Mouse (Mus musculus) liver, embryonic 14.5 days (tissue): ENCODE measurements around the gene Zfp69. TPM values are rescaled to one million over a fixed set of nuclear protein-coding genes. Genes with fewer than 3 reads are reported as not detected.

Experiments
- ATAC-seq: fragments of 200-750 bp; cut with Nextera tagmentation; 2 replicates; pipeline ENCODE4 v1.8.0; 2017; ENCODE audit warnings: moderate number of reproducible peaks, mild to moderate bottlenecking, moderate library complexity; ENCODE audit not compliant: insufficient read depth
- DNase-seq, 3 experiments: peaks; one replicate each; pipeline ENCODE4 v3.0.0-alpha.2; 2012 to 2013; ENCODE audit warnings: low read depth in 3 of 3, low spot score in 3 of 3
- H3K27ac ChIP-seq: fragments of 300-500 bp; sonication (generic); 2 replicates; pipeline ENCODE4 v1.5.1; 2014; ENCODE audit warnings: moderate library complexity, mild to moderate bottlenecking, control low read depth, inconsistent platforms
- H3K27me3 ChIP-seq: fragments of 300-500 bp; sonication (generic); 2 replicates; pipeline ENCODE4 v1.6.1; 2014; ENCODE audit warnings: mild to moderate bottlenecking, low read length, moderate library complexity; ENCODE audit not compliant: control insufficient read depth, insufficient read depth
- H3K36me3 ChIP-seq: fragments of 300-500 bp; sonication (generic); replicated peaks from 2 replicates; pipeline ENCODE4 v1.6.1; 2014; ENCODE audit warnings: low read depth; ENCODE audit not compliant: control insufficient read depth, insufficient read depth
- H3K4me1 ChIP-seq, 2 experiments: fragments of 200-500 bp in 1 of 2; fragments of 300-500 bp in 1 of 2; sonication (generic) in 1 of 2; replicated peaks; 2 replicates each; pipeline ENCODE4 v1.6.1; 2012 to 2014; ENCODE audit warnings: antibody characterized with exemption in 1 of 2, inconsistent platforms in 1 of 2, low read length in 1 of 2; ENCODE audit not compliant: control insufficient read depth in 2 of 2, insufficient read depth in 2 of 2
- H3K4me2 ChIP-seq: fragments of 300-500 bp; sonication (generic); 2 replicates; pipeline ENCODE4 v1.6.1; 2014; ENCODE audit warnings: low read depth, mild to moderate bottlenecking, control low read depth, moderate library complexity
- H3K4me3 ChIP-seq, 2 experiments: fragments of 200-500 bp in 1 of 2; fragments of 300-500 bp in 1 of 2; sonication (generic) in 1 of 2; 2 replicates each; pipeline ENCODE4 v1.5.1; 2012 to 2014; ENCODE audit warnings: low read depth in 2 of 2, low read length in 2 of 2, mild to moderate bottlenecking in 2 of 2, control low read depth in 1 of 2, inconsistent platforms in 1 of 2, moderate library complexity in 1 of 2; ENCODE audit not compliant: insufficient read depth in 1 of 2
- H3K9ac ChIP-seq: fragments of 300-500 bp; sonication (generic); replicated peaks from 2 replicates; pipeline ENCODE4 v1.6.1; 2014; ENCODE audit warnings: mild to moderate bottlenecking, control low read depth, moderate library complexity
- H3K9me3 ChIP-seq: fragments of 300-500 bp; sonication (generic); 2 replicates; pipeline ENCODE4 v1.6.1; 2016; ENCODE audit warnings: low read length, mixed read lengths; ENCODE audit not compliant: control insufficient read depth
- CTCF ChIP-seq: IDR thresholded peaks from 2 replicates; pipeline ENCODE4 v1.5.1; 2016; ENCODE audit warnings: antibody characterized with exemption, low read depth, control low read depth
- EP300 ChIP-seq: IDR thresholded peaks from 2 replicates; pipeline ENCODE4 v1.6.1; 2016; ENCODE audit warnings: antibody characterized with exemption, low read depth
- WGBS: fragments of 180-500 bp; shearing (Covaris S2); extraction: QIAGEN DNeasy Blood & Tissue Kit; methylation state at CpG from one replicate; pipeline ENCODE4 v1.1.7; 2014; ENCODE audit not compliant: insufficient replicate concordance; 5-methylcytosine and 5-hydroxymethylcytosine counted together
- polyA plus RNA-seq, 2 experiments: library from polyadenylated mRNA; depleted of rRNA in 1 of 2; stranded (reverse) in 1 of 2; unstranded in 1 of 2; fragments of >200 nt; fragmentation: Nextera tagmentation in 1 of 2; extraction: Ambion mirVana in 1 of 2; gene quantifications; 2 replicates each; pipeline versions ENCODE4 v1.2.1 to v1.2.3; 2012 to 2014

The Zfp69 gene
- 1.0 and 1.1 TPM in 2 replicates for polyA plus RNA-seq (2012; rRNA removed)
- polyA plus RNA-seq (2014; fragmentation: Nextera tagmentation; extraction: Ambion mirVana): 1.2 and 1.3 TPM in 2 replicates

GRCm38 (mm10) chr4:120951428-120951973 lies at the start of gene Zfp69:
TSS of gene Zfp69 (minus strand) at chr4:120951699.
- no peaks in the 10 kb centered on the region for H3K36me3 ChIP-seq
- no peak for TF ChIP-seq EP300
- TF ChIP-seq CTCF: no peak
- under 1% methylated on average over 60 of the region's 60 CpGs for WGBS
- ATAC-seq (peak; percentile 94), DNase-seq (peak; percentile 81 to 85 (median 82))
- H3K4me1 ChIP-seq: peaks cover 10 to 23% of the 10 kb centered on the region in 2 experiments
- H3K27ac ChIP-seq: peak within 1 kb of the TSS; percentile 31
- peak within 1 kb of the TSS; percentile 89 for H3K9ac ChIP-seq
- peak within 1 kb of the TSS; percentile 67 to 70 for H3K4me3 ChIP-seq
- no peaks in the 10 kb centered on the region for H3K9me3 ChIP-seq
- H3K4me2 ChIP-seq: peak within 1 kb of the TSS; percentile 70
- no peaks in the 10 kb centered on the region for H3K27me3 ChIP-seq

GRCm38 (mm10) chr4:121001042-121001441 lies 49.5 kb upstream of the Zfp69 start:
- DNase-seq (no peak), ATAC-seq (no peak)
- H3K27me3 ChIP-seq: no peaks in the 10 kb centered on the region
- H3K4me1 ChIP-seq: peaks cover 29 to 46% of the 10 kb centered on the region in 2 experiments
- no peak overlapping the region for H3K4me2 ChIP-seq
- no peaks in the 10 kb centered on the region for H3K36me3 ChIP-seq
- WGBS: 68% methylated on average over 2 of the region's 2 CpGs
- H3K27ac ChIP-seq: no peak overlapping the region
- no peak overlapping the region for H3K4me3 ChIP-seq
- H3K9me3 ChIP-seq: no peaks in the 10 kb centered on the region
- H3K9ac ChIP-seq: no peak overlapping the region
- TF ChIP-seq EP300 (no peak), CTCF (peak; percentile 43)

DNA sequence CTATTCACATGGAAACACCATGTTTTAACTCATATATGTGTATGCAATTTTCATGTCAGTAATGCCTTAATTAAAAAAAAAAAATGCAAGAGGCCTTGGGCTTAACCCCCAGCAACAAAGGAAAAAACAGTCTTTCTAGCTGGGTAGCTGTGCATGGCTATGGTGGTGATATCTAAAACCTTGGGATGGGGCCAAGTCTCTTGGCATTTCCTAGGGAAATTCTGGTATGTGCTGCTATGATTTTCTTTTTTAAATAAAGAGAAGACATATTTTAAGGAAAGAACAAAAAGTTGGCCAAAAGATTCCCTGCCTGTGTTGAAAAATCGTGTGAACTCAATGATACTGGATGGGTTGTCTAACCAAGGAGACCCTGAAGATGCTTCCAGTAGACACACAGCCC lies 44.4 kb upstream of the Zfp69 start:
- ATAC-seq: no peak
- WGBS: 57% methylated on average over 1 of the region's 1 CpGs
- Histone ChIP-seq H3K36me3 (no peaks in the 10 kb centered on the region), H3K4me1 (peaks cover 4 to 13% of the 10 kb centered on the region in 2 experiments; a peak in 3 of 4 replicates), H3K9me3 (no peaks in the 10 kb centered on the region), H3K27ac (no peak overlapping the region), H3K9ac (no peak overlapping the region), H3K4me2 (no peak overlapping the region), H3K4me3 (no peak overlapping the region), H3K27me3 (no peaks in the 10 kb centered on the region)
- DNase-seq: no peak
- no peak for TF ChIP-seq EP300
- TF ChIP-seq CTCF: no peak

DNA sequence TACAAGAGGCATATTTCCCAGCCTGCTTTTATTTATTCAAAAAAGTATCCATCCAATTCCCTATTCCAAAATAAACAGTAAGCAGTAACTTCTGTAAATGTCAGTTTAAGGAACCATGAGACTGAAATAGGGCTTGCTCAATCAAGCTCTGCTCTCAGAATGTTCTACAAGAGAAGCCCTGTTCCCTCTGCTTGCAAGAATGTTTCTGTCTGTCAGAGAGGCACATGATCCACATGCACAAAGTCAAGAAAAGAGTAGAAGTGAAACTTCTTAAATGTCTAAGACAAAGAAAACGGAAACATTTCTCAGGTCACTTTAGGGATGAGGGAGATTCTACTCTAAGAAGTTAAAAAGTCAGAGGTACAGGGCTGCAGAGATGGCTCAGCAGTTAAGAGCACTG lies 41.5 kb upstream of the Zfp69 start:
- no peak for ATAC-seq
- WGBS: 73% methylated on average over 1 of the region's 1 CpGs
- Histone ChIP-seq H3K27me3 (no peaks in the 10 kb centered on the region), H3K4me1 (peaks cover 4 to 5% of the 10 kb centered on the region in 2 experiments; a peak in 3 of 4 replicates), H3K9ac (no peak overlapping the region), H3K4me2 (no peak overlapping the region), H3K4me3 (no peak overlapping the region), H3K9me3 (no peaks in the 10 kb centered on the region), H3K27ac (no peak overlapping the region), H3K36me3 (no peaks in the 10 kb centered on the region)
- no peak for DNase-seq
- TF ChIP-seq EP300 (no peak), CTCF (no peak)

DNA sequence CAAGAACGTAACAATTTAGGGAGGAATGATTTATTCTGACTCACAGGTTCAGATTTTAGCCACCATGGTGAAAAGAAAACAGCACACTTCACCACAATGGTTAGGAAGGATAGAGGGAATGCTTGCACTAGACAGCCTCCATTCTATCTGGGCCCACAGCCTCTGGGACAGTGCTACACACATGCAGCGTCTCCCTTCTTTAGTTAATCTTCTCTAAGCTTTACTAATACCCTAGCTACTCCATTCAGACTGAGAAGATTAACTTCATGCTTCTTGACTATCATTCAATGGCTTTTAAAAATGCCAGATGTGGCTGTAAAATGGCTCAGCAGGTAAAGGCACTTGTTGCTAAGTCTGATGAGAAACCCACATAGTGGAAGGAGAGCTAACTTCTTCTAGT lies 40.8 kb upstream of the Zfp69 start:
- 80% methylated on average over 2 of the region's 2 CpGs for WGBS
- Histone ChIP-seq H3K4me1 (peaks cover 0 to 2% of the 10 kb centered on the region in 2 experiments; a peak in 2 of 4 replicates), H3K4me2 (no peak overlapping the region), H3K27me3 (no peaks in the 10 kb centered on the region), H3K9me3 (no peaks in the 10 kb centered on the region), H3K4me3 (no peak overlapping the region), H3K9ac (no peak overlapping the region), H3K27ac (no peak overlapping the region), H3K36me3 (no peaks in the 10 kb centered on the region)
- ATAC-seq: no peak
- TF ChIP-seq EP300: no peak
- no peak for TF ChIP-seq CTCF
- DNase-seq: no peak
